Mouse (Mus musculus) forebrain, embryonic 14.5 days (tissue): ENCODE measurements around the gene Abraxas2. TPM values are rescaled to one million over a fixed set of nuclear protein-coding genes. Genes with fewer than 3 reads are reported as not detected.

ENCODE experiments used
- ATAC-seq: fragments of 200-750 bp; cut with Nextera tagmentation; 2 replicates; pipeline ENCODE4 v1.8.0; 2017; ENCODE audit warnings: mild to moderate bottlenecking, moderate library complexity
- DNase-seq: peaks from one replicate; pipeline ENCODE4 v3.0.0-alpha.2; 2015; ENCODE audit warnings: low spot score
- H3K27ac ChIP-seq: fragments of 300-500 bp; sonication (generic); 2 replicates; pipeline ENCODE4 v1.5.1; 2014; ENCODE audit warnings: low read depth, mild to moderate bottlenecking, control low read depth, low read length, moderate library complexity
- H3K27me3 ChIP-seq: fragments of 300-500 bp; sonication (generic); replicated peaks from 2 replicates; pipeline ENCODE4 v1.6.1; 2014; ENCODE audit warnings: low read length, control low read depth, mixed read lengths; ENCODE audit not compliant: control insufficient read depth, insufficient read depth
- H3K36me3 ChIP-seq: fragments of 300-500 bp; sonication (generic); 2 replicates; pipeline ENCODE4 v1.6.1; 2014; ENCODE audit warnings: low read length, control low read depth; ENCODE audit not compliant: control insufficient read depth, insufficient read depth
- H3K4me1 ChIP-seq: fragments of 300-500 bp; sonication (generic); 2 replicates; pipeline ENCODE4 v1.6.1; 2014; ENCODE audit warnings: antibody characterized with exemption, low read length, control low read depth; ENCODE audit not compliant: control insufficient read depth, insufficient read depth
- H3K4me2 ChIP-seq: fragments of 300-500 bp; sonication (generic); 2 replicates; pipeline ENCODE4 v1.6.1; 2014; ENCODE audit warnings: mild to moderate bottlenecking, control low read depth, low read length
- H3K4me3 ChIP-seq: fragments of 300-500 bp; sonication (generic); 2 replicates; pipeline ENCODE4 v1.5.1; 2014; ENCODE audit warnings: low read depth, low read length, control low read depth
- H3K9ac ChIP-seq: fragments of 300-500 bp; sonication (generic); 2 replicates; pipeline ENCODE4 v1.6.1; 2014; ENCODE audit warnings: mild to moderate bottlenecking, low read length, control low read depth, moderate library complexity
- H3K9me3 ChIP-seq: fragments of 300-500 bp; sonication (generic); replicated peaks from 2 replicates; pipeline ENCODE4 v1.6.1; 2016; ENCODE audit warnings: low read length, control low read depth, mixed read lengths; ENCODE audit not compliant: control insufficient read depth
- WGBS: fragments of 180-500 bp; shearing (Covaris S2); extraction: QIAGEN DNeasy Blood & Tissue Kit; methylation state at CpG from one replicate; pipeline ENCODE4 v1.1.7; 2014; 5-methylcytosine and 5-hydroxymethylcytosine counted together
- polyA plus RNA-seq: library from polyadenylated mRNA; unstranded; fragments of >200 nt; fragmentation: Nextera tagmentation; extraction: Ambion mirVana; gene quantifications from 2 replicates; pipeline ENCODE4 v1.2.1, GENCODE M21; 2014

The Abraxas2 gene
- polyA plus RNA-seq, 1 experiment from 2014 or later: 35.9 TPM

- Histone ChIP-seq H3K9ac (no peak overlapping the region), H3K27me3 (no peaks in the 10 kb centered on the region), H3K4me3 (no peak overlapping the region), H3K36me3 (no peaks in the 10 kb centered on the region), H3K27ac (no peak overlapping the region), H3K4me2 (no peak overlapping the region), H3K9me3 (no peaks in the 10 kb centered on the region), H3K4me1 (no peaks in the 10 kb centered on the region)
- no peak for DNase-seq
- ATAC-seq: no peak
- 86% methylated on average over 5 of the region's 5 CpGs for WGBS
Measured at GRCm38 (mm10) chr7:132891561-132892310, 32.7 kb downstream of the Abraxas2 start.

GRCm38 (mm10) chr7:132892311-132892661 is 33.3 kb downstream of the Abraxas2 start:
- Histone ChIP-seq H3K27ac (no peak overlapping the region), H3K36me3 (no peaks in the 10 kb centered on the region), H3K4me1 (no peaks in the 10 kb centered on the region), H3K4me2 (no peak overlapping the region), H3K27me3 (no peaks in the 10 kb centered on the region), H3K9me3 (no peaks in the 10 kb centered on the region), H3K4me3 (no peak overlapping the region), H3K9ac (no peak overlapping the region)
- DNase-seq (no peak), ATAC-seq (no peak)
- WGBS: 57% methylated on average over 4 of the region's 4 CpGs

DNA sequence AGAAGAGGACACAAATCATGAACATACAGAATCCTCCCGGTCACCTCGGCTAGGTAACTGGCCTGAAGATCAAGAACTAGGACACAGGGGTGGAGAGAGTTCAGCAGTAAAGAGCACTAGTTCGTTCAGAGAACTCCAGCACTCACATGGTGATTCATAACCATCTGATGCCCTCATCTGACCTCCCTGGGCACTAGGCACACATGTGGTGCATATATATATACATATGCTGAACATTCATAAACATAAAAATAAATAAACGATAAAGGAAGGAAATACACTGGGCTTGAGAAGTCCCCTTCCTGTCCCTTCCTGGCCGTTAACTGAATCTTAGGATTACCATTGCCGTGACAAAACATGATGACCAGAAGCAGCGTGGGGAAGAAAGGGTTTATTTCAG is 33.8 kb downstream of the Abraxas2 start:
- no peak for DNase-seq
- H3K4me3 ChIP-seq: no peak overlapping the region
- no peak overlapping the region for H3K27ac ChIP-seq
- no peak overlapping the region for H3K9ac ChIP-seq
- H3K9me3 ChIP-seq: no peaks in the 10 kb centered on the region
- no peak for ATAC-seq
- no peaks in the 10 kb centered on the region for H3K27me3 ChIP-seq
- no peaks in the 10 kb centered on the region for H3K4me1 ChIP-seq
- H3K4me2 ChIP-seq: no peak overlapping the region
- 88% methylated on average over 7 of the region's 7 CpGs for WGBS
- H3K36me3 ChIP-seq: no peaks in the 10 kb centered on the region

GRCm38 (mm10) chr7:132893336-132893735 is 34.3 kb downstream of the Abraxas2 start:
- Histone ChIP-seq H3K9me3 (no peaks in the 10 kb centered on the region), H3K9ac (no peak overlapping the region), H3K4me3 (no peak overlapping the region), H3K27ac (no peak overlapping the region), H3K36me3 (no peaks in the 10 kb centered on the region), H3K4me1 (no peaks in the 10 kb centered on the region), H3K27me3 (no peaks in the 10 kb centered on the region), H3K4me2 (no peak overlapping the region)
- no peak for ATAC-seq
- DNase-seq: no peak
- 79% methylated on average over 1 of the region's 1 CpGs for WGBS

DNA sequence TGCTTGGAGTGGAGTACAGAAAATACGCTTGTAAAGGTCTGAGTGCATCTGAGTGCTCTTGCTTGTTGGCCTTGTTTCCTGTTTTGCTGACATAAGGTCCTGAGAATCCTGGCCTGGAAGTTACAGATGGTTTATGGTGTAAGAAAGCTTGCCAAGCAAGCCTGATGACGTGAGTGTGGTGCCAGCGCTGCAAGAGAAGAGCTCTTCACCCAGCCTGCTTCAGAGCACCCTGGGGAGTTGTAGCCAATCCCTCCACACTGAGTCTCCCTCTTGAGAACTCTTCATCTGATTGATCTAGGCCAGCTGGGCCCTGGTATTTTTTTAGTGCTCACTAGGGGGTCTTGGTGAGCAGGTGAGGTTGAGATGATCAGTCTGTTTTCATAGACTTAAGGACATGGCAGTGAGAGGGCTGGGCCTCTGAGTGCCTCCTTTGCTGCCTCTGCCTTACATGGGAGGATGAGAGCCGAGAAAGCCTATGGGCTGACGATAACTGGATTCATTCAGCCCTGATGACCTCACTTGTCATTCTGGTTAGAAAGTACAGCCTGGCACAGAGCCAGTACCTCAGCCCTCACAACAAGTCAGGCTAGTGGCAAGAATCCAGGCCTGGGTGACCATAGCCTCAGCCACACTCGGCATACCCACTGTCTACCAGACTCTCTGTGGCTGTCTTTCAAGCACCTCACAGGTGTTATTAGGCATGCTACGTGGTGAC is 36.0 kb downstream of the Abraxas2 start:
- Histone ChIP-seq H3K9ac (no peak overlapping the region), H3K4me1 (no peaks in the 10 kb centered on the region), H3K4me3 (no peak overlapping the region), H3K9me3 (no peaks in the 10 kb centered on the region), H3K4me2 (no peak overlapping the region), H3K27me3 (no peaks in the 10 kb centered on the region), H3K27ac (no peak overlapping the region), H3K36me3 (no peaks in the 10 kb centered on the region)
- WGBS: 70% methylated on average over 7 of the region's 7 CpGs
- ATAC-seq (no peak), DNase-seq (peak; percentile 19)

GRCm38 (mm10) chr7:132896206-132896815 is 37.3 kb downstream of the Abraxas2 start:
- ATAC-seq: no peak
- WGBS: 88% methylated on average over 9 of the region's 9 CpGs

GRCm38 (mm10) chr7:132897258-132897657 is 38.2 kb downstream of the Abraxas2 start:
- Histone ChIP-seq H3K36me3 (no peaks in the 10 kb centered on the region), H3K27me3 (no peaks in the 10 kb centered on the region), H3K4me1 (no peaks in the 10 kb centered on the region), H3K4me2 (no peak overlapping the region), H3K9ac (no peak overlapping the region), H3K9me3 (no peaks in the 10 kb centered on the region), H3K27ac (no peak overlapping the region), H3K4me3 (no peak overlapping the region)
- ATAC-seq (no peak), DNase-seq (no peak)
- 87% methylated on average over 10 of the region's 10 CpGs for WGBS

More at GRCm38 (mm10) chr7:132896206-132896815, 37.3 kb downstream of the Abraxas2 start:
- no peaks in the 10 kb centered on the region for H3K4me1 ChIP-seq
- no peak overlapping the region for H3K4me2 ChIP-seq
- no peak for DNase-seq
- H3K9me3 ChIP-seq: no peaks in the 10 kb centered on the region
- no peaks in the 10 kb centered on the region for H3K27me3 ChIP-seq
- no peak overlapping the region for H3K9ac ChIP-seq
- H3K36me3 ChIP-seq: no peaks in the 10 kb centered on the region
- H3K27ac ChIP-seq: no peak overlapping the region
- H3K4me3 ChIP-seq: no peak overlapping the region

- no peak overlapping the region for H3K9ac ChIP-seq
- no peaks in the 10 kb centered on the region for H3K36me3 ChIP-seq
- H3K4me1 ChIP-seq: no peaks in the 10 kb centered on the region
- no peak for DNase-seq
- no peak overlapping the region for H3K27ac ChIP-seq
- H3K4me2 ChIP-seq: no peak overlapping the region
- no peak for ATAC-seq
- H3K27me3 ChIP-seq: no peaks in the 10 kb centered on the region
- 86% methylated on average over 2 of the region's 2 CpGs for WGBS
- no peaks in the 10 kb centered on the region for H3K9me3 ChIP-seq
- H3K4me3 ChIP-seq: no peak overlapping the region
Measured at GRCm38 (mm10) chr7:132898234-132898633, 39.2 kb downstream of the Abraxas2 start.
